Mouse (Mus musculus): ENCODE measurements at regions not wholly inside any gene's neighbourhood (a gene's known extent, or its start where the extent isn't known, plus 50 kb on each side); places are given as distances from the start of the nearest gene placed in this dataset.

DNA sequence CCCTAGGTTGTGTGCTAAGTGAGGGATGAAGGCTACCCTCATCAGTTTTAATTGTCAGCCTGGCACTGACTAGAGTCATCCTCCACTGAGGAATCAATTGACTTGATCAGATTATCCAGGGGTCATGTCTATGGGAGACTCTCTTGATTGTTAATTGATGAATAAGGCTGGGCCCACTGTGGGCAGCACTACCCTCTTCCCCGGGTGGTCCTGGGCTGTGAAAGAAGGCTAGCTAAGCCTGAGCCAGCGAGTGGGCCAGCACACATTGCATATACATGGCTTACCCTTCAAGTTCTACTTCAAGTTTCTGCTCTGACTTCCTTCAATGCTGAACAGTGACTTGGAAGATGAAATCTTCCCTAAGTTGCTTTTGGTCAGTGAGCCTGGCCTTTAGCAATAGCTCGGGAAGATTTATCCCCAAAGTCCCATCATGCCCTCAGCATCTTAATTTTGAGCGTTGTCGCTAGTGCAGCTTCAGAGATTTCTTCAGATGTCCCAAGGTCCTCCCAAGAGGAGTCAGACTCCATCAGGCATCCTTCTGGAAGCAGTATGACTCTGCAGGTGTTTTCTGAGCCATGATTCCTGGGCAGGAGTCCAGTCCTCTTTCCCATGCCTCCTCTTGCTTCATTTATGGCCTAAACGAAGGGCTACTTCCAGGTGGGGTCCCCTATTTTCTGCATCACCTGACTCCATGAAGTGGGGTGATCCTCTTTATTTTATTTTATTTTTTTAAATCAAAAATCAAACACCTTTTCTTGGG is 55.7 kb upstream of the Ywhaq start:
- no peak for TF ChIP-seq CTCF (IDR thresholded peaks at IDR 0.05; ENCODE audit: low read depth, low read length)
- TF ChIP-seq POLR2A (IDR thresholded peaks at IDR 0.05; ENCODE audit: borderline replicate concordance, low read depth, low read length) = no peak

Measured in bone marrow macrophage, adult 2 months (primary cell).